Comparison of ENCODE assay signal across 23 mouse cellular contexts in the genomic region with DNA sequence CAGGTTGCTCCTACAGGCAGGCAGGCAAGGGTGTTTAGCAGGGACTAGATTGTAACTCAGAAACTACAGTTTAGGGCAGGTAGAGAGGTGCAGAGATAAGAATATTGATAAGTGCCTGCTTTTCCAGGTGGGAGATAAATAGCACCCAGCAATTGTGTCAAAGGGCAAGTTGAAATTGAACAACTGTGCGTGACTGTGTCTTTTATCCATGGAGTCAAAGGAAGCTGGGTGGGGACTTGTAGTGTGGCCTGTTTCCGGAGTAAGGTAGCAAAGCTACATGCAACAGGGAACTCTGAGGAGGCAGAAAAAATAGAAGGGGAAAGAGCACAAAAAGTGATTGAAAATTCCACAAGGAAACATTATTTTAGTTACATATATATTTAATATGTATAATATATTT. TPM values are rescaled to one million over a fixed set of nuclear protein-coding genes. Genes with fewer than 3 reads are reported as not detected.
"Had no signal": no experiment of that assay in that cellular context is flagged by ENCODE, and none has a peak within 500 bp of the region (broad histone marks: within the 10 kb centered on the region; RNA-seq: fewer than 3 reads in every experiment).

No protein-coding gene starts in this region.

- DNase-seq: right cerebral cortex, adult 18-20 months; right cerebral cortex, postnatal 14 days; right cerebral cortex, postnatal 25 days; right cerebral cortex, postnatal 4 days; spleen, adult 18-20 months; thymus, adult 18-20 months; thymus, adult 2 months; thymus, postnatal 14 days; thymus, postnatal 25 days; thymus, postnatal 36 days; thymus, postnatal 4 days had no signal

- H3K9ac ChIP-seq: neural tube, embryonic 12.5 days; neural tube, embryonic 13.5 days; neural tube, embryonic 15.5 days; stomach, embryonic 15.5 days had no signal

- H3K27me3 ChIP-seq: neural tube, embryonic 12.5 days; neural tube, embryonic 15.5 days; stomach, embryonic 15.5 days had no signal

- H3K36me3 ChIP-seq: neural tube, embryonic 12.5 days; neural tube, embryonic 13.5 days; neural tube, embryonic 15.5 days; stomach, embryonic 15.5 days had no signal

- H3K4me1 ChIP-seq: neural tube, embryonic 12.5 days; neural tube, embryonic 13.5 days; neural tube, embryonic 15.5 days; stomach, embryonic 15.5 days had no signal

- H3K4me2 ChIP-seq: neural tube, embryonic 12.5 days; neural tube, embryonic 13.5 days; neural tube, embryonic 15.5 days; stomach, embryonic 15.5 days had no signal

- H3K9me3 ChIP-seq: neural tube, embryonic 12.5 days; neural tube, embryonic 13.5 days; neural tube, embryonic 15.5 days; stomach, embryonic 15.5 days had no signal

- H3K27ac ChIP-seq: neural tube, embryonic 12.5 days; neural tube, embryonic 13.5 days; neural tube, embryonic 15.5 days; stomach, embryonic 15.5 days; stomach, postnatal 0 days had no signal

- H3K4me3 ChIP-seq: neural tube, embryonic 12.5 days; neural tube, embryonic 13.5 days; neural tube, embryonic 15.5 days; stomach, embryonic 15.5 days had no signal

RNA-seq across cellular contexts. Expression of a gene that starts 40.4 kb away (rescaled TPM):
- polyA plus RNA-seq: neural tube, embryonic 12.5 days; neural tube, embryonic 13.5 days; neural tube, embryonic 14.5 days; neural tube, embryonic 15.5 days; small intestine, adult 2 months; spleen, adult 2 months; stomach, embryonic 14.5 days; stomach, embryonic 16.5 days; stomach, postnatal 0 days; thymus, adult 2 months; thymus, postnatal 0 days; urinary bladder, adult 2 months had no signal
